Mouse (Mus musculus): Measurements from ENCODE around the gene Ezh1.

The Ezh1 gene

DNA sequence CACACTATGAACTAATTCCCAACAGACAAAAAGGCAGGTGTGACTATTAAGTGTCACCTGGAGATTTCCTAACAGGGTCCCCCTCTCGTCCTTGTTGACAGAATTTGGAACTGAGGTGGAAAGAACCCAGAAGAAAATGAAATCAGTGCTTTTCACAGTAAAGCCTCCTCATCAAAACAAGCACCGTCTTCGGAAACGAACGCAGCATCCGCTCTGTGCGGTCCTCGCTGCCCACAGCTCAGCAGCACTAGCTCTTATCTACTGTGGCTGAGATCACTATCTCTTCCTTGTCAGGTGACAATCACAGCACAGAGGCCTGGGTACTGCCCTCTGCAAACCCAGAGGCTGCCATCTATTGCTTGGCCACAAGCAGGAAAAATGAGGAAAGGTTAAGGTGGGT is 30.1 kb downstream of the Ezh1 start:
- no peak for DNase-seq

DNA sequence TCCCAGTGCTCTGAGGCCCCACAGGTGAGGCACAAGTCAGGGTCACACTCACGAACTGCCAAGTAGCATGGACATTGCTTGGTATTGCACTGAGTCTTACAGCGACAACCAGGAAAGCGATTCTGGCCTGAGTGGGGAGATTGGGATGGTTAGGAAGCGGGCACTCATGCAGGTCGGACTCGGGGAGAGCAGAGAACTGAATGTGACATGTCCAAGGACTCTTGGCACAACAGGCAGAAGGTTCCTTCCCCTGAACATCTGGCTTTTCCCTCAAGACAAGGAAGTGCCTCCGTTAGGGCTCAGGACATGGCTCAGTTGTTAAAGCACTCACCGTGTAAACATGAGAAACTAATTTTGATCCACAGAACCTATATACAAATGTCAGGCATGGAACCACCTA is 30.7 kb downstream of the Ezh1 start:
- DNase-seq = no peak

DNA sequence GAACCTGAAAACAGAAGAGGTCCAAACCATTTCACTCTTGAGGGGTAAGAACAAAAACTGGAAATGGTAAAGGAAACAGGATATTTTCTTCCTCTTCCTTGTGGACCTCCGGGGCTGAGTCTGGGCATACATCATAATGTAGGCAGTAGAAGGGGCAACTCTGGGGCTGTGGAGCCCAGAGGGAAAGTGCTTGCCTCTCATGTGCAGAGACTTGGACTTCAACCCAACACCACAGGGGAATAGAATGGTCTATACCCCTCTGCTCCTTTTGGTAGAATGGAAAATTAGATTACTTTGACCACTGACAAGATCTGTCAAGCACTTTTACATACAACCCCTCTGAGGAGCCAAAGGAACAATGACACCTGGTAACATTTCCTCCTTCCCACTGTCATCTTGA is 31.2 kb downstream of the Ezh1 start:
- no peak for DNase-seq

DNA sequence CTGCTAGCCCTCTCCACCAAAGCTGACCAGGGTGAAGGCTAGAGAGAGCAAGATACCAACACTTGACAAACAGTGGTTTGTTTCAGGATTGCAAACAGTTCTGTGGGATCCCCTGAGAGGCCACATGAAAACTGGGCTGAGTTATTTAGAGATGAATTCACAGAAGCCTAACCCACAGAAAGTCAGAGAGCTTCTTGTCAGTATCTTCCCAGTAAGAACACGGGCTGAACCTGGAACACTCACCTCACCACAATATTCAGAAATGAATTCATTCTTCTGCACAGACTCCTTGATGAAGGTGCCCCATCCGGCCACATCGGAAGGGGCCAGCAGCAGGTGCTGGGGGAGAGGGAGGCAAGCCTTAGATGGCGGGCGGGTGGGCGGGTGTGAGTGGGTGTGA is 31.6 kb downstream of the Ezh1 start:
- DNase-seq = no peak

DNA sequence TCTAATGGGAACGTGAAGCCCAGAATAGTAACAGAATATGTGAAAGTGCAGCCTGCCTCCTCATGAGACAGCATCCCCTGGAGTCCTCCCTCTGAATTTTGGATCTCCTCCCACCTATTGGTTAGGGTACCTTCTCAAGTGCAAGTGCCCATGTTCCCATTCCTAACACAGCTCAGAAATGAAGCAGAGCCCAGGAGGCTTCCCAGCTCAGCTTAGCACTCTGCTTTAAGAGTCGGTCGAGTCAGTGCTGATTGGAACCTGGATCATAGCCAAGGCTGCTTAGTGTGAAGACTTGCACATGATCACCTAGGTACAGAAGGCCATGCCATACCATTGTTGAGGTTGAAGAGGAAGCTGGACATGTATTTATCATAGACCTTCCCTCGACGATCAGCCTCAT is 32.1 kb downstream of the Ezh1 start:
- DNase-seq = no peak

DNA sequence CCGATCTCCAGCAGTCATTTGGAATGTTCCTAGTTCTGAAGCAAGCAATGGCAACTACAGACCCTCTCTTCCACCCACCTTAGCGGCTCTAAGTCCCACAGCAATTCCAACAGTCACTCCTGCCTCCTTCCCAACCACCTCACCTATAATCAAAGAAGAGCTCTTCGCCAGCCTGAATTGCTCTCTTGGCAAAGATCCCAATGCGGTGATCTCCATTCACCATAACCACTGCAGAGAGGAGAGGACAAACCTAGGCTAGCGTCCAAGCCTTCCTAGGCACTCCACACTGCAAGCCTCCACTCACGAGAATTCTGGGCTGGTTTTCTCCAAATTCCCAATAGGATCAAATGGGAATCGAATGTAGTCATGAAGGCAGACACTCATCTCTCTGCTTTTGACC is 33.2 kb downstream of the Ezh1 start:
- DNase-seq = no peak

DNA sequence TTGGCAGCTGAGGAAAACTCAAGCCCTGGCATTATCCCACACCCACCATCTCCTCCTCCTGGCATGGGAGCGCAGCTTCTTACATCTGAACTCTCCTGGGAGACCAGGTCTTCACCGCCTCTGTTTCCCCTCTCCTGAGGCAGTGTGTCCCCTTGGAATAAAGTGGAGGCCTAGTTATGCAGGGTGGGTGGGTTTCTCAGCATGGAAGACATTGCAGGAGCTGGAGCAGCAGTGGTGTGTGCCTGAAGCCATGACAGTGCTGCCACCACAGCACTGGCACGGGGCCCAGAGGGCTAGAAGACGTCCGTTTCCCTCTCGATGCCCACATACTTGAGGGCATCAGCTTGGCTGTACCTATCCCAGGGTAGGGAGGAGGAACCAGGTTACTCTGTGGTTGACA is 33.6 kb downstream of the Ezh1 start:
- DNase-seq = no peak

DNA sequence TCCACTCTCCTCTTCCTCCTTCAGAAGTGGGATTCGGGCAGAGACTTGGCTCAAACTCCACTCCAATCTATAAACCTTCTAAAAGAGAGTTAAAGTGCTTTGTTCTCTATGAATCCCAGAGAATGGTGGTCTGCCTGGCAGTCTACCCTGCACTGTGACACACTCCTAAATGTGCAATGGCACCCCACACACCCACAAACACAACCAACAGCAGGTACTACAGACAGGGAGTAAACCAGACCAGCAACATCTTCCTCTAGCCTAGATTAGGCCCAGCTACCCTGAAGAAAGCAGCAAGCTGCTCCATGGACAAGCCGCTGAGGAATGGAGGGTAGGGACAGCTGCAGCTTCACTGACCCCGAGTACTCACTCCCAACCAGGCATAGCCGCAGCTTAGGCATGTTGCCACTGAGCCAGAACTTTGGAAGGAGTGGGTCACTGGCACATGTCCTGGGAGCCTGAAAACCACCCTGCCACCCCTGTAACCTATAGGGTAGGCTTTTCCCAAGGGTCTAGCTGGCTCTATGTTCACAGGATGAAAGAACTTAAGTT is 34.3 kb downstream of the Ezh1 start:
- no peak for DNase-seq

DNA sequence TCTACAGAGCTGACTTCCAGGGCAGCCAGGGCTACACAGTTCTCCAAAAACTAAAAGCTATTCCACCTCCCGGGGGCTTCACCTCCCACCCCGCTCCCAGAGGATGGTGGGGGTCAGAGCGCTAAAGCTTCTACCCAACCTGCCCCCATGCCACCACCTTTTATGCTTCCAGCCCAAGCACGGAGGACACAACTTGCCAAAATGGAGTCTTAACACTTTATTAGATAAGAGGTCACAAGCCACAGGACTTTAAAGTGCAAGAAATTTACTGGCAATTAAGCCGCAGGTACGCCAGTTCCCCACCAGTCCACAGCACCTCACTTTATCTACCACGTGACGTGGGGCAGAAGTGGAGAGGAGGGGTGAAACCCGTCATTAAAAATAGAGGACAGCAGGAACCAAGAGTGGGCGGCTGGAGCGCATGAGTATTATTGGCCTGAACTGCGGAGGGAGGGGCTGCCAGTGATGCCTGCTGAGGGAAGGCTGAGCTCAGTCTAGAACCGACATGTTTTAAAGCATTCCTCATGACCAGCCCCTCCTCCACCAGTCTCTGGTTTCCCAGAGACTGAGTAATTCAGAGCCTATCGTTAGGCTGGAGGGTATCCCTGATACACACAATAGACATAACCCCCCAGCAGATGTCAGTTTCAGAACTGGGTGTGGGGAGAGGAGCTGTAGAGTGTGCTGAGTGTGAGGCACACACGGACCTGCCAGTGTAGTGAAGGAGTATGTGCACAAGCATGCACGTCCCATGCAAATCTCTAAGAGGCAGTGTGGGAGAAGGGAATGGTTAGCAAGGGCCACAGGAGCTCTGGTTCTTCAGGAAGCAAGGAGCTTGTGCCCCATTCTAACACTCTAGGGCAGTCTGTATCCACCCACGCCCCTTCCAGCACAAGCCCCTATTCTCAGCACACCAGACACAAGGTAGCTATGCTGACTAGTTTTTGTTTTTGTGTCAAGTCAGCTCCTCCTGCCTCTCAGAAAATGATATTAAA is 35.1 kb downstream of the Ezh1 start:
- DNase-seq = no peak

DNA sequence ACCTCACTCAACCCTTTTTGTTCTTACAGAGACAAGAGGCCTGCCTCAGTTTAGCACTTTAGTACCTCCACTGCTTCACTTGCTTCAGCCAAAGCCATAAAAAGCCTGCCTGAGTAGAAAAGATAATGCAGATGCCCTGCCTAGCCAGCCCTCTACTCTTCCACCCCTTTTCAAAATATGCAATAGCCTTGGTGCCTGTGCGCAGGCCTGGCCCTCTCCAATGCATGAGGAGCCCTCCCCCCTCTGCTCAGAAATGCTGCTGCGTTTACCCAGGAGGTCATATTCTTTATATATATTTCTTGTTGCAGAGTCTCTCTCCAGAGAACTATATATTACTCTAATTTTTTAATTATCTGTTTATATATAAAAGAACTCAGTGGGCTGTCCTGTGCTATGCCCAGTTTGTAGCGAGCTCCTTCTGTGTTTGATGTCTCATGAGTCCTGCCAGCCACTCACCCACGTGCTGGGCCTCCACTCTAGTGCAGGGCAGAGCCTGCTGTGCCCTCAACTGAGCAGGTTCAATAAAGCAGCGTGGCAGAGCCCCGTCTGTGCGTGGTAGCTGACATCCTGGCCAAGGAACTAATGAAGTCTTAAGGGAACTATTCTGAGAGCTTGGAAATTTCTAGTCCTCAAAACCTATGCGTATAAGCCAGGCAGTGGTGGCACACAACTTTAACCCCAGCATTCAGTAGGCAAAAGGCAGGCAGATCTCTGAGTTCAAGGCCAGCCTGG is 35.9 kb downstream of the Ezh1 start:
- no peak for DNase-seq

DNA sequence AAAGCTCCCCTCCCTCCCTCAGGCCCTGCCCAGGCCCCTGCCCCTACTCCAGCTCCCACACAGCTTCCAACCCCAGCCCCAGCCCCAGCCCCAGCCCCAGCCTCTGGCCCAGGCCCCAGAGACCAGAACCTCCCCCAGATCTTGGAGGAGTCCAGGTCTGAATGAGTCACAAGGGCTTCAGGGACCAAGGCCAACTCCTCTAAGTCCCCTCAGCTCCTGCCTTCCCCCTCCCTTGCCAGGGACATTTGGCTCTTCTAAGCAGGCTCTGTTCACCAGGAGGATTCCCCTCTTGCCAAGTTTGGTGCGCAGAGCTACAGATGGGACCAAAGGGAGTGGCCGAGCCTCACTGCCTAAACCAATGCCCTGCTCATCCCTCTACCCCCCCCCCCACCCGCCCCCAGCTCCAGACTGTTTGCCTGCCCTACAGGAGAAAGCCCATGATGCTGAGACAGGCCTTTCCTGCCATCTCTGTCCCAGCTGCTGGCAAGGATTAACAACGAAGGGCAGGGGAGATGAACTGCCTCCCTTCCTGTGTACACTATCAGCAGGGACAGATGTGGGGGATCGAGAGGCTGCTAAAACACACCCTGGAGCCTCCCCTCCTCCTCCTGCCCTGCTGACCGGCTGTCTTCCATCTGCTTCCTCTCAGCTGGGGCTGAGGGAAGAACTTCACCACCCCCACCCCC is 36.6 kb downstream of the Ezh1 start:
- DNase-seq = peak; percentile 44

DNA sequence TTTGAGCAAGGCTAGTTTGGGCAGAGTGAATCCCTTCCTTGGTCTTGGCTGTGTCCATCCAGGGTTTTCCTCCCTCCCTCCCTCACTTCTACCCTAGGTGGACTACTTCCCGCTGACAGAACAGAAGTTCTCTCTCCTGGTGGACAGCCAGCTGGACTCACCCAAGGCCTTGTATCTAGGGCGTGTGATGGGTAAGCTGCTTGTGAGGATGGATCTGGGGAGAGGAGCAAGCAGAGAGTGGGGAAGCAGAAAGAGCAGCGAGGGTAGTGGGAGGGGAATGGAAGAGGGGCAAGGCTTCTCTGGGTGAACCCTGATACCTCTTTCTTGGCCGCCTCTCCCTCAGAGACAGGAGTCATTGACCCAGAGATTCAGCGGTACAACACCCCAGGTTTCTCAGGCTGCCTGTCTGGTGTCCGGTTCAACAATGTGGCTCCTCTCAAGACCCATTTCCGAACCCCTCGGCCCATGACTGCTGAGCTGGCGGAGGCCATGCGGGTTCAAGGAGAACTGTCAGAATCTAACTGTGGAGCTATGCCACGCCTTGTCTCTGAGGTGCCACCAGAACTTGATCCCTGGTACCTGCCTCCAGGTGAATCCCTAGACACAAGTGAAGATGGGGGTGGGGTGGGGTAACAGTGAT is 38.0 kb downstream of the Ezh1 start:
- no peak for DNase-seq

DNA sequence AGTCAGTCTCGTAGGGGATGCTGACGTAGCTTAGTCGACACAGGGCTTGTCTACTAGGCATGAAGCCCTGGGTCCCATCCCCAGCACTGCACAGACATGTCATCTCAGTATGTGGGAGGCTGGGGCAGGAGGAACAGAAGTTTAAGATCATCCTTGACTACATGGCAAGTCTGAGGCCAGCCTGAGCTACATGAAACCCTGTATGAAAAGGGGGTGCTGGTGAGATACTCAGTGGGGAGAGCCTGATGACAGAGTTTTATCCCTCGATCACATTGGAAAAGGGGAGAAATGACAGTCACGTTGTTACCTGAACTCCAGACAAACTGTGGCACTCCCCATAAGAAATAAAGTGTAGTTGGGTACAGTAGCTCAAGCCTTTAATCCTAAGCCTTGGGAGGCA is 38.7 kb downstream of the Ezh1 start:
- DNase-seq = no peak

DNA sequence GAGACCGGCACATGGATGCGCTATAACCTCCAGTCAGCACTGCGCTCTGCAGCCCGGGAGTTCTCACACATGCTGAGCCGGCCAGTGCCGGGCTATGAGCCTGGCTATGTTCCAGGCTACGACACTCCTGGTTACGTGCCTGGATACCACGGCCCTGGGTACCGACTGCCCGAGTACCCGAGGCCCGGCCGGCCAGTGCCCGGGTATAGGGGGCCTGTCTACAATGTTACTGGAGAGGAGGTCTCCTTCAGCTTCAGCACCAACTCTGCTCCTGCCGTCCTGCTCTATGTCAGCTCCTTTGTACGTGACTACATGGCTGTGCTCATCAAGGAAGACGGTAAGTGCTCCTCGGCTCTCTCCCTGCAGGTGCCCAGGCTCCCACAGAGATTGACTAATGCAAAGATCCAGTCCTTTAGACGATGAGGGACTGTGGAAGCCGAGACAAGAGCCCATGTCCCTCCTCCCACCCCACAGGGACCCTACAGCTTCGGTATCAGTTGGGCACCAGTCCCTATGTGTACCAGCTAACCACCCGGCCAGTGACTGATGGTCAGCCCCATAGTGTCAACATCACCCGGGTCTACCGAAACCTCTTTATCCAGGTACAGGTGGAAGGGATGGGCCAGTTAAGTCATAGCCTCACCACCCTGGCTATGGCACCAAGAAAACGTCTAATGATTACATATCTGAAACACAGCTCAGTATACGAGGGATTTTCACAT is 39.6 kb downstream of the Ezh1 start:
- DNase-seq = no peak

DNA sequence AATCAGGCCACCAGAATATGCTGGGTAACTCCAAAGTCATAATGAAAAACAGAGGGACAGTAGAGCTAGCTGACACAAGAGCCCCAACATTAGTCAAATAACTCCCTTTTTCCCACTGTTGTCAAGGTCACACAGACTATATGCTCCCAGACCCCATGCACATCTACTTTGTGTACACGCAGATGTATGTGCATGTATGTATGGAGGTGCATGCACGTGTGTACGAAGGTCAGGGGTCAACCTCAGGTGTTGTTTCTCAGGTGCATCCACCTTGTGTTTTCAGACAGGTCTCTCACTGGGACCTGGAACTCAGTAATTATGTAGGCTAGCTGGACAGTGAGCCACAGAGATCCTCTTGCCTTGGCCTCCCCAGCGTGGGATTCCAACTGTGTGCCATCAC is 40.8 kb downstream of the Ezh1 start:
- no peak for DNase-seq

DNA sequence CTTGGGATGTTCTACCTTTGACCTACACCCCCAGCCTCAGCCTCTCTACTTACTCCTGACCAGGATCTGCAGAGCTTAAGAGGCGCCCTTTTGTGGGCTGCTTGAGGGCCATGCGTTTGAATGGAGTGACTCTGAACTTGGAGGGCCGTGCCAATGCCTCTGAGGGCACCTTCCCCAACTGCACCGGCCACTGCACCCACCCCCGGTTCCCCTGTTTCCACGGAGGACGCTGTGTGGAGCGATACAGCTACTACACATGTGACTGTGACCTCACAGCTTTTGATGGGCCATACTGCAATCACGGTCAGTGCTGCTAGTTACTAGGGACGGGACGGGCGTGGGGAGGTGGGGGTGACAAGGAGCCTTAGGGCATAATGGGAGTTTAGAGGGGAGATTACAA is 41.3 kb downstream of the Ezh1 start:
- DNase-seq = no peak

DNA sequence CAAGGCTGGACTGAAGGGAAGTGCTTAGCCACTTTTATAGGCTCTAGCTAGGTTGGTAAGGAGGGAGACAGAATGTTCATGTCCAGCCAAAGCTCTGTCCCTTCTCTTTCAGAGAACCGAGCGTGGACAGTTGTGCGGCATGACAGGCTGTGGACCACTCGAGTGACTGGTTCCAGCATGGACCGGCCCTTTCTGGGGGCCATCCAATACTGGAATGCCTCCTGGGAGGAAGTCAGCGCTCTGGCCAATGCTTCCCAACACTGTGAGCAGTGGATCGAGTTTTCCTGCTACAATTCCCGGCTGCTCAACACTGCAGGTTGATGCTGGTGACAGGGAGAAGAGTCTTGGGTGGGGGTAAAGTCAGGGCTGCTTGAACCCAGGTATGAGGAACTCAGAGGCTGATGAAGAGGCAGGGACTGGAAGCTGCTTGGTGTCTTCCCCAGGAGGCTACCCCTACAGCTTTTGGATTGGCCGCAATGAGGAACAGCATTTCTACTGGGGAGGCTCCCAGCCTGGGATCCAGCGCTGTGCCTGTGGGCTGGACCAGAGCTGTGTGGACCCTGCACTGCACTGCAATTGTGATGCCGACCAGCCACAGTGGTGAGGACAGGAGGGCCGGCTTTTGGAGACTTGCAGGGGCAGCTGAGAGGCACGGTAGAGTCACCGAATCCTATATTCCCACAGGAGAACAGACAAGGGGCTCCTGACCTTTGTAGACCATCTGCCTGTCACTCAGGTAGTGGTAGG is 43.3 kb downstream of the Ezh1 start:
- DNase-seq = no peak

DNA sequence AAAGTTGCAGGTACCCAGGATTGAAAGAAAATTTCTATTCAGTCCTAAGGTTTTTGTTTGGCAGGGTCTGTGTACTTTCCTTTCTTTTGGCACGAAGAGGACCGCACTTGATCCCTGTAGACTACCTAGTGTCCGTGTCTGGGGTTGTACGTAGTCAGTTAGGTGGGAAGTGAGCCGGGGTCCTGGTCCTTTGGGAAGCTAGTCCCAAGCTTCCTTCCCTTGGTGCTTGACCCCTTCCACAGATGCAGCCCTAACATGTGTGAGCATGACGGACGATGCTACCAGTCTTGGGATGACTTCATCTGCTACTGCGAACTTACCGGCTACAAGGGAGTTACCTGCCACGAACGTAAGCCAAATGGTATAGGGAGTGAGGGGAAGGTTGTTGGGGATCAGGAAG is 44.3 kb downstream of the Ezh1 start:
- no peak for DNase-seq

DNA sequence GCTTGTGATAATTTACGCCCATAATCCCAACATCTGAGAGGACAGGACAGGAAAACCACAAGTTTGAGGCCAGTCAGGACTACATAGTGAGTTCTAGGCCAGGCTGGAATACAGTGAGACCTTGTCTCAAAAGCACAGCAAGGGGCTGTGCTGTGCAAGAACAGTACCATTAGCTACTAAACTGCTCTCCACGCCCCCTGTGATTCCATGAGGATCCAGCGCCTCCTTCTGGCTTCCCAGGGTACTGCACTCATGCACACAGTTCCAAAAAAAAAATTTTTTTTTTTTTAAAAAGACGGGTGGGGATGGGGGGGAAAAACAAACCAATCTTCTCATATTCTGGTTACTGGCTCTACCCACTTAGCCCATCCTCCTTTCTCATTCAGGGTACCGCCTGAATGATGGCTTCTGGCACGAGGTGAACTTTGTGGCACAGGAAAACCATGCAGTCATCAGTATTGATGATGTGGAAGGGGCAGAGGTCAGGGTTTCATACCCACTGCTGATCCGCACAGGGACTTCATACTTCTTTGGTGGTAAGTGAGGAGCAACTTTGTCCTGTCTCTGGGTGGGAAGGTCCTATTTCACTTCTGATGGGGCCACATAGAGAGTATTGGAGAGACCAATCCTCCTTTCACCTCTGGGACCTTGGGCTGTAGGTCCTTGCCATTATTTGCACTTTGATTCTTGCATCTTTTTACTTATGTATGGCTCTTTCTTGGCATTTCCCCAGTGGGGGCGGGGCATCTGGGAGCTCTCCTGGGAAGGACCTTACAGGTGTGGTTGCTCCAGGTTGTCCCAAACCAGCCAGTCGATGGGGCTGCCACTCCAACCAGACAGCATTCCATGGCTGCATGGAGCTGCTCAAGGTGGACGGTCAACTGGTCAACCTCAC is 45.2 kb downstream of the Ezh1 start:
- peak; percentile 59 for DNase-seq

DNA sequence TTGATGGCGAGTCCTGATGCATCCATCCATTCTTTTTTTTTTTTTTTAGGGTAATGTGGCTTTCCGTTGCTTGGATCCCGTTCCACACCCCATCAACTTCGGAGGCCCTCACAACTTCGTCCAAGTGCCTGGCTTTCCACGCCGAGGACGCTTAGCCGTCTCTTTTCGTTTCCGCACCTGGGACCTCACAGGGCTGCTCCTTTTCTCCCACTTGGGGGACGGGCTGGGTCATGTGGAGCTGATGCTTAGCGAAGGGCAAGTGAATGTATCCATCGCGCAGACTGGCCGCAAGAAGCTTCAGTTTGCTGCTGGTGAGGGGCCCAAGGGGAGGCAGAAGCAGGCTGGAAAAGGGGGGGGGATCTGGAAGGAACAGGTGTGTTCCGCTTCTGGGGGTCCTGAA is 46.0 kb downstream of the Ezh1 start:
- DNase-seq = no peak
